Mouse (Mus musculus) liver, embryonic 13.5 days (tissue): ENCODE measurements around the gene Rp9. TPM values are rescaled to one million over a fixed set of nuclear protein-coding genes. Genes with fewer than 3 reads are reported as not detected.

Source experiments
- ATAC-seq: fragments of 200-750 bp; cut with Nextera tagmentation; 2 replicates; pipeline ENCODE4 v1.8.0; 2017; ENCODE audit warnings: low read depth, mild to moderate bottlenecking, moderate number of reproducible peaks, moderate library complexity
- DNase-seq: peaks from one replicate; pipeline ENCODE4 v3.0.0; 2022
- H3K27ac ChIP-seq: fragments of 300-500 bp; sonication (generic); 2 replicates; pipeline ENCODE4 v1.5.1; 2015; ENCODE audit warnings: moderate library complexity, mild to moderate bottlenecking, inconsistent platforms
- H3K27me3 ChIP-seq: fragments of 300-500 bp; sonication (generic); 2 replicates; pipeline ENCODE4 v1.6.1; 2015; ENCODE audit warnings: mild to moderate bottlenecking, inconsistent platforms
- H3K36me3 ChIP-seq: fragments of 300-500 bp; sonication (generic); 2 replicates; pipeline ENCODE4 v1.6.1; 2015; ENCODE audit warnings: mild to moderate bottlenecking, inconsistent platforms
- H3K4me1 ChIP-seq: fragments of 300-500 bp; sonication (generic); replicated peaks from 2 replicates; pipeline ENCODE4 v1.6.1; 2015; ENCODE audit warnings: inconsistent platforms
- H3K4me2 ChIP-seq: fragments of 300-500 bp; sonication (generic); 2 replicates; pipeline ENCODE4 v1.6.1; 2015; ENCODE audit warnings: inconsistent platforms, mild to moderate bottlenecking, moderate library complexity
- H3K4me3 ChIP-seq: fragments of 300-500 bp; sonication (generic); replicated peaks from 2 replicates; pipeline ENCODE4 v1.5.1; 2015; ENCODE audit warnings: mild to moderate bottlenecking, inconsistent platforms
- H3K9ac ChIP-seq: fragments of 300-500 bp; sonication (generic); 2 replicates; pipeline ENCODE4 v1.6.1; 2015; ENCODE audit warnings: mild to moderate bottlenecking, inconsistent platforms
- H3K9me3 ChIP-seq: fragments of 300-500 bp; sonication (generic); replicated peaks from 2 replicates; pipeline ENCODE4 v1.6.1; 2016; ENCODE audit warnings: inconsistent platforms
- WGBS: fragments of 180-500 bp; shearing (Covaris S2); methylation state at CpG from one replicate; pipeline ENCODE4 v1.1.7; 2015; ENCODE audit not compliant: insufficient replicate concordance; 5-methylcytosine and 5-hydroxymethylcytosine counted together
- polyA plus RNA-seq: library from polyadenylated mRNA; unstranded; fragments of >200 nt; fragmentation: Nextera tagmentation; extraction: Ambion mirVana; gene quantifications from 2 replicates; pipeline ENCODE4 v1.2.1, GENCODE M21; 2015

Gene Rp9
- polyA plus RNA-seq, 1 experiment from 2014 or later: 45.9 TPM

GRCm38 (mm10) chr9:22484562-22485308 lies 15.2 kb upstream of the Rp9 start:
- no peak for ATAC-seq
- H3K27me3 ChIP-seq: no peaks in the 10 kb centered on the region
- no peaks in the 10 kb centered on the region for H3K9me3 ChIP-seq
- no peak overlapping the region for H3K4me3 ChIP-seq
- no peak overlapping the region for H3K9ac ChIP-seq
- no peak for DNase-seq
- no peak overlapping the region for H3K27ac ChIP-seq
- 57% methylated on average over 12 of the region's 12 CpGs for WGBS
- no peak overlapping the region for H3K4me2 ChIP-seq
- H3K4me1 ChIP-seq: no peaks in the 10 kb centered on the region
- no peaks in the 10 kb centered on the region for H3K36me3 ChIP-seq

DNA sequence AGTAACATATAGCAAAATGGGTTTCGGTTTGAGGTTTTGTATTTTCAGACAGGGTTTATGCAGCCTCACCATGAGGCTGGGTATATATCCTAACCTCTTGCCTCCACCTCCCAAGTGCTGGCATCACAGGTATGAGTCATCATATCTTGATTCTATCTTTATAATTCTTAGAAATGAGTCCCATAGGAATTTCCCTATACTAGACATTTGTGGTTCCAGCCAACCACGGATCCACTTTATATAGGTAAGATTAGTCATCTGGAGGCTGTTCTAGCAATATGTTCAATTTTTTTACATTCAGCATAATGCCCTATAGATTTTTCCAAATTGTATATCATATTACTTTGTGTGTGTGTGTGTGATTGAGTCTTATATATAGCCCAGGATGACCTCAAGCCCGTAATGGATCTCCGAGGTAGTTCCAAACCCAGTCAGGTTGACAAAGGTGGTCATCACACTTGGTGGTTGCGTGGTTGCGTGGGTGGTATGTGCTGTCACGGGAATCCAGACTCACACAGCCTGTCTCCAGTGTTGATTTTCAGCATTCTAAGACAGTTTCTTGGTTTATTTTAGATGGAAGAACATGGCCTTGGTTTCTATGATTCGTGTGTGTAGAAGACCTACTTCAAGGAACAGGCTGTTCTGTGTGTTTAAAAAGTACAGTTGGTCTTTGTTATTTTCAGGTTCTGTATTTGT lies 14.5 kb upstream of the Rp9 start:
- ATAC-seq (no peak), DNase-seq (no peak)
- Histone ChIP-seq H3K27me3 (no peaks in the 10 kb centered on the region), H3K27ac (no peak overlapping the region), H3K9ac (no peak overlapping the region), H3K4me2 (no peak overlapping the region), H3K36me3 (no peaks in the 10 kb centered on the region), H3K4me3 (no peak overlapping the region), H3K9me3 (no peaks in the 10 kb centered on the region), H3K4me1 (no peaks in the 10 kb centered on the region)
- 79% methylated on average over 8 of the region's 8 CpGs for WGBS

DNA sequence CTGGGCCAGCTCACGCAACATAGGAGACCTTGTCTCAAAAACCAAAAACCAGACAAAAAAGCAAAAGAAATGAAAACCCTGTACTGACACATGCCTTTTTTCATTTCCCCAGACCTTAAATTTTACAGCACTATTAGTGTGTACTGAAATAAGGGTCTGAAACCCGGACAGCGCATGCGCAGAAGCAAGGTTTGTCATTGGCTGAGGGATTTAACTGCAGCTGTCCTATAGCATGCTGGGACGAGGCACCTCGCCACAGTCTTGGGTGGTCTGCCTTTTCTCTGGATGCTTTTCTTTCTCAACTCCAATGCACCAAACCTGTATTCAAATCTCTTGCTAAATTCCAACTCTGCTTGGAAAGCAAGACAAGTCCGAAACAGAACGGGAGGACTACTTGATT lies 9.4 kb upstream of the Rp9 start:
- H3K4me2 ChIP-seq: no peak overlapping the region
- peaks cover 15% of the 10 kb centered on the region for H3K4me1 ChIP-seq
- no peak for DNase-seq
- no peak for ATAC-seq
- no peak overlapping the region for H3K27ac ChIP-seq
- H3K9me3 ChIP-seq: no peaks in the 10 kb centered on the region
- H3K9ac ChIP-seq: no peak overlapping the region
- 83% methylated on average over 8 of the region's 8 CpGs for WGBS
- H3K27me3 ChIP-seq: no peaks in the 10 kb centered on the region
- H3K36me3 ChIP-seq: no peaks in the 10 kb centered on the region
- H3K4me3 ChIP-seq: no peak overlapping the region

- Histone ChIP-seq H3K9ac (peak overlapping the region; percentile 70), H3K4me2 (peak overlapping the region; percentile 84), H3K36me3 (no peaks in the 10 kb centered on the region), H3K27me3 (no peaks in the 10 kb centered on the region), H3K4me1 (peaks cover 19% of the 10 kb centered on the region), H3K9me3 (no peaks in the 10 kb centered on the region), H3K27ac (peak overlapping the region; percentile 66), H3K4me3 (peak overlapping the region; percentile 69)
- no peak for ATAC-seq
- no peak for DNase-seq
- WGBS: 8% methylated on average over 10 of the region's 10 CpGs
Observed at GRCm38 (mm10) chr9:22476265-22476664, 6.7 kb upstream of the Rp9 start.

- 1% methylated on average over 25 of the region's 25 CpGs for WGBS
- H3K9ac ChIP-seq: peak within 1 kb of the TSS; percentile 70
- peaks cover 19% of the 10 kb centered on the region for H3K4me1 ChIP-seq
- DNase-seq: peak; percentile 93
- H3K27me3 ChIP-seq: no peaks in the 10 kb centered on the region
- no peaks in the 10 kb centered on the region for H3K9me3 ChIP-seq
- H3K27ac ChIP-seq: peak within 1 kb of the TSS; percentile 66
- peak within 1 kb of the TSS; percentile 69 for H3K4me3 ChIP-seq
- H3K36me3 ChIP-seq: no peaks in the 10 kb centered on the region
- ATAC-seq: peak; percentile 100
- H3K4me2 ChIP-seq: peak within 1 kb of the TSS; percentile 84
Observed at GRCm38 (mm10) chr9:22475424-22475868, 5.9 kb upstream of the Rp9 start, which contains the start of gene Bbs9. Gene Bbs9 (plus strand): TSS chr9:22475715.

- Histone ChIP-seq H3K4me3 (no peak overlapping the region), H3K27ac (no peak overlapping the region), H3K4me1 (peaks cover 21% of the 10 kb centered on the region), H3K36me3 (peaks cover 11% of the 10 kb centered on the region), H3K9me3 (no peaks in the 10 kb centered on the region), H3K27me3 (no peaks in the 10 kb centered on the region), H3K9ac (no peak overlapping the region), H3K4me2 (no peak overlapping the region)
- no peak for ATAC-seq
- DNase-seq: no peak
- WGBS: 57% methylated on average over 8 of the region's 8 CpGs
Observed at GRCm38 (mm10) chr9:22468899-22469259, 664 bp downstream of the Rp9 start.

- Histone ChIP-seq H3K27ac (peak overlapping the region; percentile 84), H3K36me3 (peaks cover 16% of the 10 kb centered on the region), H3K9me3 (no peaks in the 10 kb centered on the region), H3K4me1 (peaks cover 20% of the 10 kb centered on the region), H3K27me3 (no peaks in the 10 kb centered on the region), H3K4me3 (peak overlapping the region; percentile 88), H3K9ac (peak overlapping the region; percentile 94), H3K4me2 (peak overlapping the region; percentile 98)
- ATAC-seq: peak; percentile 88
- peak; percentile 68 for DNase-seq
- 3% methylated on average over 38 of the region's 43 CpGs for WGBS
Observed at GRCm38 (mm10) chr9:22468170-22468898, 1.2 kb downstream of the Rp9 start.

- ATAC-seq (peak; percentile 70), DNase-seq (peak; percentile 50)
- peak overlapping the region; percentile 98 for H3K4me2 ChIP-seq
- H3K4me1 ChIP-seq: peaks cover 17% of the 10 kb centered on the region
- H3K4me3 ChIP-seq: peak overlapping the region; percentile 88
- H3K36me3 ChIP-seq: peaks cover 17% of the 10 kb centered on the region
- peak overlapping the region; percentile 84 for H3K27ac ChIP-seq
- WGBS: under 1% methylated on average over 72 of the region's 73 CpGs
- H3K27me3 ChIP-seq: no peaks in the 10 kb centered on the region
- H3K9me3 ChIP-seq: no peaks in the 10 kb centered on the region
- peak overlapping the region; percentile 94 for H3K9ac ChIP-seq
Observed at GRCm38 (mm10) chr9:22467371-22468169, 2.0 kb downstream of the Rp9 start.

DNA sequence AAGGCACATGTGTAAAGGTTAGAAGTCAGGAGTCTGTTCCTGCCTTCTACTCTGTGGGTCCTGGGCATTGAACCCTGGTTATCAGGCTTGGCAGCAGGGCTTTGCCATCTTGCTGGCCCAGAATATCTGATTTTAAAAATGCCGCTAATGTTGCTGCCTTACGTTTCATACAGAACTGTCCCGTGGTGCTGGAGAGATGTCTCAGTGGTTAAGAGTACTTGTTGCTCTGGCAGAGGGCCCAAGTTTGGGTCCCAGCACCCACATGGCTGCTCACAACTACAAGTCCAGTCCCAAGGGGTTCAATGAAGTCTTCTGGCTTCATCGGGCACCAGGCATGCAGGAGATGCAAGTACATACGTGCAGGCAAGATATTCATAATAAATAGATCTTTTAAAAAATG lies 3.3 kb downstream of the Rp9 start:
- H3K4me3 ChIP-seq: no peak overlapping the region
- DNase-seq (no peak), ATAC-seq (no peak)
- H3K27me3 ChIP-seq: no peaks in the 10 kb centered on the region
- no peak overlapping the region for H3K9ac ChIP-seq
- no peaks in the 10 kb centered on the region for H3K9me3 ChIP-seq
- 77% methylated on average over 5 of the region's 5 CpGs for WGBS
- peaks cover 31% of the 10 kb centered on the region for H3K36me3 ChIP-seq
- H3K27ac ChIP-seq: no peak overlapping the region
- peaks cover 17% of the 10 kb centered on the region for H3K4me1 ChIP-seq
- H3K4me2 ChIP-seq: no peak overlapping the region

DNA sequence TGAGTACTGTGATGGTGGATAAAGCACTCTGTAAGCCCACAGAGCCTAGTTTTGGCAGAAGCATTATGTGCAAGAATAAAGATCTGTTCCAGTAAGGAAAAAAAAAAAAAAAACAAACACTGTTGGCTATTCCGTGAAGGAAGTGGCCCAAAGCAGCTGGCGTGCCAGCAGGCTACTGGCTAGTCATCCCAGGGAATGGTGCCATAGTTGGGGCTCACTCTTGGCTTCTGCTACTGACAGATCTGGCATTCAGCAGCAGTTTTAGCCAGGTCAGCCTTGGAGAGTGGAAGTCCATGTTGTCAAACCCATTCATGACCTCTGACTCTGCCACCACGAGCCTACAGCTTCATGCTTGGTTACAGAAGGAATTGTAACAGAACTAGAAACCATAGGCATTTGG lies 7.6 kb downstream of the Rp9 start:
- ATAC-seq (no peak), DNase-seq (no peak)
- no peak overlapping the region for H3K4me3 ChIP-seq
- H3K36me3 ChIP-seq: peaks cover 49% of the 10 kb centered on the region
- no peaks in the 10 kb centered on the region for H3K27me3 ChIP-seq
- H3K9ac ChIP-seq: no peak overlapping the region
- H3K4me2 ChIP-seq: no peak overlapping the region
- no peak overlapping the region for H3K27ac ChIP-seq
- peaks cover 9% of the 10 kb centered on the region for H3K4me1 ChIP-seq
- no peaks in the 10 kb centered on the region for H3K9me3 ChIP-seq
- 83% methylated on average over 3 of the region's 3 CpGs for WGBS
